8 mouse cellular contexts compared by ENCODE assay signal in genomic region chr19:57543681-57544214, GRCm38 (mm10).
A peak's percentile ranks its signal among the peaks of the same experiment; 100 is the strongest.
DNase-seq lines count a peak whose midpoint lies in the region; ATAC-seq and TF ChIP-seq lines count a peak whose summit lies in the region.

No protein-coding gene starts in this region.

- H3K4me3 ChIP-seq in lung, adult 2 months (replicated peaks; ENCODE audit: extremely low read depth, low read depth, low read length), result no peak overlapping the region
- H3K4me3 ChIP-seq in forebrain, embryonic 10.5 days, result peak overlapping the region; percentile 30; the same call in 1 of the 2 replicates
- peak overlapping the region; percentile 41 for H3K4me3 ChIP-seq in hindbrain, embryonic 10.5 days
- H3K4me3 ChIP-seq in midbrain, embryonic 13.5 days (replicated peaks), result no peak overlapping the region

- WGBS in lung, adult 2 months, result 42% methylated on average over 13 of the region's 13 CpGs
- 32% methylated on average over 13 of the region's 13 CpGs for WGBS in forebrain, embryonic 10.5 days
- 34% methylated on average over 13 of the region's 13 CpGs for whole genome bisulfite sequencing in hindbrain, embryonic 10.5 days
- 8% methylated on average over 13 of the region's 13 CpGs for WGBS in midbrain, embryonic 13.5 days

- TF ChIP-seq CTCF in lung, adult 2 months (IDR thresholded peaks at IDR 0.05; ENCODE audit: insufficient read depth, low read length), result peak; percentile 34; the same call in 1 of the 2 replicates

- no peak overlapping the region; the same call in 1 of the 2 replicates for H3K9ac ChIP-seq in midbrain, embryonic 13.5 days (replicated peaks)

- DNase-seq in lung, adult 2 months, result no peak
- no peak for DNase-seq in lung, postnatal 36 days
- no peak for DNase-seq in forebrain, embryonic 10.5 days (ENCODE audit: extremely low spot score, low spot score)
- DNase-seq in hindbrain, embryonic 10.5 days (ENCODE audit: low spot score), result peak; percentile 40
- DNase-seq in left cerebral cortex, adult 8-10 months (ENCODE audit: low spot score in 2 of 2), result peak; percentile 42 to 79
- peak; percentile 93 for DNase-seq in telencephalon, adult 2 months (ENCODE audit: low read depth, low spot score)

- TF ChIP-seq POLR2A in lung, adult 2 months (IDR thresholded peaks at IDR 0.05; ENCODE audit: borderline replicate concordance, extremely low read depth, low read depth, low read length), result no peak

- H3K9me3 ChIP-seq in forebrain, embryonic 10.5 days, result no peaks in the 10 kb centered on the region
- no peaks in the 10 kb centered on the region for H3K9me3 ChIP-seq in hindbrain, embryonic 10.5 days
- H3K9me3 ChIP-seq in midbrain, embryonic 13.5 days, result no peaks in the 10 kb centered on the region

- H3K27ac ChIP-seq in forebrain, embryonic 10.5 days, result peak overlapping the region; percentile 58; the same call in 1 of the 2 replicates
- peak overlapping the region; percentile 66 for H3K27ac ChIP-seq in hindbrain, embryonic 10.5 days
- H3K27ac ChIP-seq in midbrain, embryonic 13.5 days, result peak overlapping the region; percentile 25

- no peaks in the 10 kb centered on the region for H3K4me1 ChIP-seq in lung, adult 2 months (ENCODE audit: control insufficient read depth, insufficient read depth, low read length)
- H3K4me1 ChIP-seq in forebrain, embryonic 10.5 days, result peaks cover 24% of the 10 kb centered on the region
- peaks cover 11% of the 10 kb centered on the region for H3K4me1 ChIP-seq in hindbrain, embryonic 10.5 days (replicated peaks)
- H3K4me1 ChIP-seq in midbrain, embryonic 13.5 days (replicated peaks), result peaks cover 13% of the 10 kb centered on the region

- H3K36me3 ChIP-seq in forebrain, embryonic 10.5 days (replicated peaks), result no peaks in the 10 kb centered on the region
- no peaks in the 10 kb centered on the region for H3K36me3 ChIP-seq in hindbrain, embryonic 10.5 days
- H3K36me3 ChIP-seq in midbrain, embryonic 13.5 days, result no peaks in the 10 kb centered on the region

- ATAC-seq in midbrain, embryonic 13.5 days, result peak; percentile 63; the same call in 1 of the 2 replicates
- no peak for ATAC-seq in inflammation-experienced regulatory T-cells, adult 6 months

- H3K4me2 ChIP-seq in midbrain, embryonic 13.5 days (replicated peaks), result peak overlapping the region; percentile 44

- H3K27me3 ChIP-seq in forebrain, embryonic 10.5 days (ENCODE audit: poor library complexity, severe bottlenecking), result no peaks in the 10 kb centered on the region
- H3K27me3 ChIP-seq in hindbrain, embryonic 10.5 days (ENCODE audit: insufficient read depth, poor library complexity, severe bottlenecking), result no peaks in the 10 kb centered on the region
- no peaks in the 10 kb centered on the region for H3K27me3 ChIP-seq in midbrain, embryonic 13.5 days

Comparison
In these comparisons a context has a peak if more than half of its experiments do, and no peak if none do; other contexts are left out.
1. DNase-seq: peak in hindbrain, embryonic 10.5 days (single experiment), left cerebral cortex, adult 8-10 months (2 of 2) and telencephalon, adult 2 months (single experiment); none in lung, adult 2 months (single experiment), lung, postnatal 36 days (single experiment) and forebrain, embryonic 10.5 days (single experiment).
2. H3K4me3 ChIP-seq: peak in forebrain, embryonic 10.5 days (single experiment) and hindbrain, embryonic 10.5 days (single experiment); none in lung, adult 2 months (single experiment) and midbrain, embryonic 13.5 days (single experiment).
3. Peak in every context shown above with its lines, with median percentiles within 50 percentile points of each other: H3K27ac ChIP-seq.